Mouse (Mus musculus): Measurements from ENCODE around the gene Tas1r1. TPM values are rescaled to one million over a fixed set of nuclear protein-coding genes. Genes with fewer than 3 reads are reported as not detected.

Tas1r1 gene
- total RNA-seq (2023): 0.18 and 0.54 TPM in 2 replicates

DNA sequence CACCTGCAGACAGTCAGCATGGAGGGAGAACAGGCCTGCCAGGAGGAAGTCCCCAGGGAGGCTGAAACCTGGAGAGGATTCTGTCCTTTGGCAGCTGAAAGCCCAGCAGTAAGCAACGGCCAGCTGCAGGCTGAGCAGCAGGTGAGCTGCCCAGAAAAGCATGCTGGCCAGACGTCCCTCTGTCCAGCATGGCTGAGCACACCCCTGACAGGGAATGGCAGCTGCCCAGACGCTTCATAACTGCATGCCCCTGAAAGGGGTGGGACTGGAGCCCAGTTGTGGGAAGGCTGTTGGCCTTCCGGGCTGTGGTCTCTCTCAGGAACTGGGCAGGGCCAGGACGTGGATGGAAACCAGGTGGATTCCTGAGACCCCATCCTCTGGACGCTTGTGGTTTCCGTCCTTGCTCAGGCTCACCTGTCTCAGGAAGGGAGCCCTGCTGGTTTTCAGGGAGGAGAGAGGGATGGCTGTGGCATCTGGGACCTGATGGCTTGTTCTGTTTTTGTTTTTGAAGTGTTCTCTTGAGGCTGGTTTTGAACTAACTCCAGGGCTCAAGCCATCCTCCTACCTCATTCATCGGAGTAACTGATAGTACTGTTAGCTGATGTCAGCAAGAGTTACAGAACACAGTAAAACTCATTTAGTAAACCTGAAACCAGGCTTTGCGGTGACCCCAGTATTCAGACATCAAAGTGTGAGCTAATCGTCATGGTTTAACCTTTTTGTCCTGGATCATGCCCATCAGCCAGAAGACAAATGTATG is at the start of gene Tas1r1:
TSS of gene Tas1r1 (minus strand) at position 344 of the 760 bp plus-strand sequence.

DNA sequence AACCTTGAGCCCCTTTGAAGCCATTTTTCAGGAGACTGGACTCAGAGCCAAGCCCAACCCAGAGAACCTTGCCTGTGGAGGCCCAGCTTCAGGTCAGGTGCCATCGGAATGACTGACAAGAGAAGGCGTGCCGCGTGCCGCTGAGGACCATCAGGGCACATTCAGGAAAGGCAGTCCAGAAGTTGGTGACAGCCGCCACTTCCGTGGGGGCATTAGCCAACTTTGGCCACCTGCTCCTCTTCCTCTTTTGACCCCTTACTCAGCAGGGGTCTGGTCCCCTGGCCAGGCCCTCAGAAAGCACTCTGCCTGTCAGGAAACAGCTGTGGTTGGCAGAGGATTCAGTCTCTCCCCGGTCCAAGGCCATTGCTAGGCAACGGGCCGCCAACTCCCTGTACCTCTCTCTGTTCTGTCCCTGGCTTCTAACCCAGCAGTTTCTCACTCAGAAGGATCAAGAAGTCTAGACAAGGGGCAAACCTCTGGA is 33.8 kb upstream of the Tas1r1 start, which contains the start of gene Plekhg5:
TSS of gene Plekhg5 (plus strand) at position 378 of the 481 bp plus-strand sequence.

DNA sequence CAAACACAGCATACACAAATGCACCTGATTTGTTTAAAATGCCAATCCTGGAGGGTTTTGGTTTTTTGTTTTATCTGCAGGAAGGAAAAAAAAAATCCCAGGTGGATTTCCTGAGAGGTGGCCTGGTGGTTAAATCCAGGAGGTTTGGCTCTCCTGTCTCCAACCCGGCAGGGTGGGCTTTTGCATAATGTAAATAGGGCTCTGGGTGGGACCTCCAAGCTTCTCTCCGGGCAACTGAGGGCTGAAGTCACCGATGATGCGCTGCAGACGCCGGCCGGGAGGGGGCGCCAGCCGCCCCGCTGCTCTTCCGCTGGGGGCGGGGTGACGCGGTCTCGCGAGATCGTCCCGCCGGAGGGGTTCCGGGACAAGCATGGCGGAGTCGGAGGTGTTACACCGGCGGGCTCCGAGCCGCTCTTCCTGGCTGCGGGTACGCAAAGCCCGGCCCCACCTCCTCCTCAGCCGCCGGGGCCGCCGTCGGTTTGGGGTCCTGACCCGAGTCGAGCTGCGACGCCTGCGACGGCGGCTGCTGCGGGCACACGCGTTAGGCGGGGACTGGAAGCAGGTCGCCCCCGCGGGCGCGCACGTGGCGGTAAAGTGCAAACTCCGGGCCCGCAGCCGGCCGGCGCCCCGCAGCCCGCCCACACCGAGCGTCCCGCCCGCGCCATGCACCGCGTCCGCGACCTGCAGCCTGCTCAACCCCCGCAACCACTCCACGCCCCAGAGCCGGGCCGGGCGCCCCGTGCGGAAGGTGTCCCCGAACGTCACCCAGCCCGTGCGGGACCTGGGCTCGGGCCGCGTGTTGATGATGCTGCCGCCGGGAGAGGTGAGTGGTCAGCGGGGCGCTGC is 840 bp upstream of the Tas1r1 start, which contains the start of gene Nol9:
TSS of gene Nol9 (plus strand) at position 337 of the 846 bp plus-strand sequence.

DNA sequence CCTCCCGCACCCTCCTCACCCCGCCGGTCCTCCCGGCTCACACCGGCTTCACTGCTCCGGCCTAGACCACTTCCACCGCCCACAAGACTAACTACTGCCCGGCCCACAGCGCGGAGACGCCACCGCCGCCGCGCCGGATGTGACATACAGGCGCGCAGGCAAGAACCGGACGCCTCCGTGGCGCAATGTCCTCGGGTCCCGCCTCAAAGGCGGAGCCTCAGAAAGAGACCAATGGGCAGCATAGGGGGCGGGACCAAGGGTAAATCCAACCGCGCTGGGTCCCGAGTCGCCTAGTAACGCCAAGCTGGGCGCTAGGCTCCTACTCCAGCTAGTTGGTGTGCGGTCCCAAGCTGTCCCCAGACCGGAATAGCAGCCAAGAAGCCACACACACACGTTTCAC is 10.8 kb downstream of the Tas1r1 start, which contains the start of gene Zbtb48:
TSS of gene Zbtb48 (minus strand) at position 148 of the 400 bp plus-strand sequence.

DNA sequence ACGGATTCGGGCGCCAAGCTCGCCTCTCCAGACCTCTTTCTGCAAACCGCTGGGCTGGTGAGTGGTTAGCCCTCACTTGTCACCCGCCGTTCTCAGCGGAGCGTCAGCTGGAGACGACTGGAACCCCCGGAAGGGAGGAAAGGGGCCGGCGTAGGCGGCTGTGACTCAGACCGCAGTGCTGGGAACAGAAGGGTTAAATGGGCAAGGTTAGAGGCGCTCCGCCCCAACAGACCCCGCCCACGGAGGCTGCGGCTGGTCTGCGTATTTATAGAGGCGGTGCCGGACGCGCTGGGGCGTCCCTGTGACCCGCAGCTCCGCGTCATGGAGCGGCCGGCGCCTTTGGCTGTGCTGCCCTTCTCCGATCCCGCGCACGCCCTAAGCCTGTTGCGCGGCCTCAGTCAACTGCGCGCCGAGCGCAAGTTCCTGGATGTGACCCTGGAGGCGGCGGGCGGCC is 29.7 kb downstream of the Tas1r1 start, which contains the start of gene Klhl21:
TSS of gene Klhl21 (plus strand) at position 182 of the 454 bp plus-strand sequence.

DNA sequence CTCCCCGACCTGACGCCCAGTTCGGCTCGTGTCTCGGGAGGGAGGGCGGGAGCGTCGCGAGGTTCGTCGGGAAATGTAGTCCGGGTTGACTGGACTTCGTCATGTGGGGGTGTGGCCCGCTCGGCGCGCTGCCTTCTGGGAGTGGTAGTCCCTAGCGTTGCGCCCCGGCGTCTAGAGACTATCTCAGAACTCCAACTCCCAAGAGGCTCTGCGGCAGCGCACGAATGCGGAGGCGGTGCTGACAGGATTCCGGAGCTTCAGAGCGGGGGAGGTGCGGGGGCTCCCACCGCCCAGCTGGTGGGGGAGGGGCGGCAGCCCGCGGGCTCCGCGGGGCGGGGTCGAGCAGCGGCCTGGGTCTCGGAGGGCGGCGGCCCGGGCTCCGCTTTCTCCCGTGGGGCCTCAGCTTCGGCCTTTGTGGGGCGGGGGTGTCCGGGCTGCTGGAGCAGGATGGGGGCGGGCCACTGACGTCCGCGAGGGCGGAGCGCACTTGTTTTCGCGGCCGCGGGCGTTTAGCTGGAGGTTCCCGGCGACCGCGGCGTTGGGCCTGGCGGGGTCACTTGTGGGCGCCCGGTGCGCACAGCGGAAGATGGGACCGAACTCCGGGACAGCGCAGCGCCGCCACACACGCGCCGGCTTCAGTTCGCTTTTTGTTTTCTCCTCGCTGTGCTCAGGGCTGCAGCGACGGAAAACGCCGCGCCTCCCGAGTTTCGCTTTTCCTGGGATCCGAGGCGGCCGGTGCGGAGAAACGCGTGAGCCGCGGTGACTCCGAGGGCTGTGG is 42.0 kb downstream of the Tas1r1 start, which contains the start of gene Phf13:
TSS of gene Phf13 (minus strand) at position 86 of the 778 bp plus-strand sequence.

DNA sequence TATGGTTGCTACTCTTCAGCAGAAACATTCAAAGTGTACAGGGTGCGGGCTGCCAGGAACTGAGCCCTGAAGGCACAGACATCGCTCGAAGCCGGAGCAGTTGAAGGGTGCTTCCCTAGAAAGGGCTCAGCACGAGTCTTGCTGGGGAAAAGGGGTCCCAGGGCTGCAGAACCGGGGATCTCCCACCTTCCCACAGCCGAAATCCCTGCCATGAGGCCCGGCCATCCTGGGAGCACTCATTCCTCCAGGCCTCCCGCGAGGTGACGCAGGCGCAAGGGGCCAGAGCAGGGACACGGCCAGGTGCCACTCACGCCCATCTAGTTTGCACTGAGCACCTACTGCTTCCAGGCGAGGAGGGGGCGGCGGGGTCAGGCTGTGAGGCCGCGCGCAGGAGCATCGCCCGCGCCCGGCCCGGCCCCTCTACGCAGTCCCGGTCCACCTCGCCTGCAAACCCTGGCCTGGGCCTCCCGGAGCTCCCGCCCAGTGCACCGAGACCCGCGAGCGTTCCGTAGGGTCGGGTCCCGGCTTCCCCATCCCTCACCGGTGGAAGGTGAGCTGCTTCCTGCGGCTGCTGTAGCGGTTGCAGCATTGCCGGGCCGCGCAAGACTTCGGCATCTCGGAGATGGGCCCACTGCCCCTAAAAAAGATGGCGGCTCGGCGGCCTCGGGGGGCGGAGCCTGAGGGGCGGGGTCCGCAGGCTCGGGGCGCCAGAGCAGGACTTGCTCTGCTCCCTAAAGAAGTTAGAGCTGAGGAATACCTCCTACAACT is 49.8 kb downstream of the Tas1r1 start, which contains the start of gene Thap3:
TSS of gene Thap3 (minus strand) at position 656 of the 768 bp plus-strand sequence.

Other genes starting within 250 kb of the Tas1r1 start
- 20.1 and 23.2 TPM in 2 replicates for gene Camta1, start 176.7 kb downstream of the Tas1r1 start, total RNA-seq (2023)
- gene Dnajc11, start 104.9 kb downstream of the Tas1r1 start, total RNA-seq (2023): 18.0 and 22.3 TPM in 2 replicates
- 13.5 and 16.7 TPM in 2 replicates for gene Thap3, start 49.6 kb downstream of the Tas1r1 start, total RNA-seq (2023)
- 4.0 and 5.2 TPM in 2 replicates for gene Phf13, start 42.3 kb downstream of the Tas1r1 start, total RNA-seq (2023)
- 9.0 and 12.1 TPM in 2 replicates for gene Klhl21, start 29.8 kb downstream of the Tas1r1 start, total RNA-seq (2023)
- gene Zbtb48, start 10.9 kb downstream of the Tas1r1 start, total RNA-seq (2023): 10.2 and 11.7 TPM in 2 replicates
- gene Nol9, start 753 bp upstream of the Tas1r1 start, total RNA-seq (2023): 10.0 and 13.9 TPM in 2 replicates
- gene Plekhg5, start 33.9 kb upstream of the Tas1r1 start, total RNA-seq (2023): 2.5 and 3.6 TPM in 2 replicates
- gene Tnfrsf25, start 77.4 kb upstream of the Tas1r1 start, total RNA-seq (2023): not detected in 2 replicates
- gene Espn, start 113.8 kb upstream of the Tas1r1 start, total RNA-seq (2023): 0.32 and 0.43 TPM in 2 replicates
- gene Hes2, start 120.3 kb upstream of the Tas1r1 start, total RNA-seq (2023): not detected in 2 replicates
- 25.5 and 29.0 TPM in 2 replicates for gene Acot7, start 139.6 kb upstream of the Tas1r1 start, total RNA-seq (2023)
- 0.64 and 0.66 TPM in 2 replicates for gene Gpr153, start 235.7 kb upstream of the Tas1r1 start, total RNA-seq (2023)

All from neutrophil, adult 65 days (primary cell).